Mouse (Mus musculus) megakaryocyte, embryonic 14.5 days (primary cell): ENCODE measurements at regions not wholly inside any gene's neighbourhood (a gene's known extent, or its start where the extent isn't known, plus 50 kb on each side); places are given as distances from the start of the nearest gene placed in this dataset.

Source experiments
- FLI1 ChIP-seq: IDR thresholded peaks from 2 replicates; pipeline ENCODE4 v1.6.1; 2012; ENCODE audit warnings: low read length, inconsistent platforms, mixed read lengths
- GATA1 ChIP-seq: IDR thresholded peaks from 3 replicates; pipeline ENCODE4 v1.6.1; 2012; ENCODE audit warnings: mixed read lengths, low read length, inconsistent platforms, borderline replicate concordance

DNA sequence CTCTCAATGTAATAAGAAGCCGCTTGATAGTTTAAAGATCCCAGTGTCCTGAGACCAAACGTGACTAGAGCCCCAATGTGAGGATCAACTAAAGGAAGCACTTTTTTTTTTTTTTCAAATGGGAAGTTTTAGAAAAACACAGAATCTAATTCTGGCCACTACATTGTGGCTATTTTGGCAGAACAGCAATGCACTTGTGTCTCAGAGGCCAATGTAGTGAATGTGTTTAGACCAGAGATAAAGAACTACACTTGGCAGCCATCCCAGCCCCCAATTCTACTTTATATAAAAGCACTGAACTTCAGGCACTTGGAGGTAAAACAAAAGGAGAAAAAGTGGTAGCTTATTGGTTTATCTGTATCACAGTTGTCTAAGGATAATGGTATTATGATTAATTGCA lies 298.0 kb upstream of the B3gat1 start:
- TF ChIP-seq GATA1 (no peak), FLI1 (no peak)
